Mouse (Mus musculus): ENCODE measurements around the gene Xpo6.
A peak's percentile ranks its signal among the peaks of the same experiment; 100 is the strongest.

Gene Xpo6

GRCm38 (mm10) chr7:126194175-126194574 lies 6.1 kb downstream of the Xpo6 start:
- DNase-seq (ENCODE audit: low read depth) = no peak

- no peak for DNase-seq (ENCODE audit: low read depth)
Observed at GRCm38 (mm10) chr7:126191471-126191870, 8.8 kb downstream of the Xpo6 start.

- no peak for DNase-seq (ENCODE audit: low read depth)
Observed at GRCm38 (mm10) chr7:126189517-126189916, 10.8 kb downstream of the Xpo6 start.

- no peak for DNase-seq (ENCODE audit: low read depth)
Observed at GRCm38 (mm10) chr7:126185999-126186398, 14.3 kb downstream of the Xpo6 start.

- DNase-seq (ENCODE audit: low read depth) = no peak
Observed at GRCm38 (mm10) chr7:126183583-126183982, 16.7 kb downstream of the Xpo6 start.

- DNase-seq (ENCODE audit: low read depth) = no peak
Observed at GRCm38 (mm10) chr7:126181487-126181886, 18.8 kb downstream of the Xpo6 start.

GRCm38 (mm10) chr7:126180956-126181355 lies 19.3 kb downstream of the Xpo6 start:
- peak; percentile 6 for DNase-seq (ENCODE audit: low read depth)

- no peak for DNase-seq (ENCODE audit: low read depth)
Observed at GRCm38 (mm10) chr7:126178804-126179203, 21.5 kb downstream of the Xpo6 start.

GRCm38 (mm10) chr7:126175999-126176398 lies 24.3 kb downstream of the Xpo6 start:
- no peak for DNase-seq (ENCODE audit: low read depth)

- no peak for DNase-seq (ENCODE audit: low read depth)
Observed at GRCm38 (mm10) chr7:126175456-126175855, 24.8 kb downstream of the Xpo6 start.

- no peak for DNase-seq (ENCODE audit: low read depth)
Observed at GRCm38 (mm10) chr7:126174863-126175262, 25.4 kb downstream of the Xpo6 start.

- DNase-seq (ENCODE audit: low read depth) = no peak
Observed at GRCm38 (mm10) chr7:126172001-126172400, 28.3 kb downstream of the Xpo6 start.

- no peak for DNase-seq (ENCODE audit: low read depth)
Observed at GRCm38 (mm10) chr7:126168584-126168983, 31.7 kb downstream of the Xpo6 start.

GRCm38 (mm10) chr7:126167426-126167825 lies 32.9 kb downstream of the Xpo6 start:
- DNase-seq (ENCODE audit: low read depth) = no peak

GRCm38 (mm10) chr7:126166571-126166970 lies 33.7 kb downstream of the Xpo6 start:
- DNase-seq (ENCODE audit: low read depth) = no peak

GRCm38 (mm10) chr7:126158238-126158637 lies 42.1 kb downstream of the Xpo6 start:
- no peak for DNase-seq (ENCODE audit: low read depth)

- no peak for DNase-seq (ENCODE audit: low read depth)
Observed at GRCm38 (mm10) chr7:126155746-126156145, 44.6 kb downstream of the Xpo6 start.

GRCm38 (mm10) chr7:126154731-126155130 lies 45.6 kb downstream of the Xpo6 start:
- no peak for DNase-seq (ENCODE audit: low read depth)

GRCm38 (mm10) chr7:126152324-126152723 lies 48.0 kb downstream of the Xpo6 start:
- DNase-seq (ENCODE audit: low read depth) = no peak

GRCm38 (mm10) chr7:126146156-126146555 lies 54.1 kb downstream of the Xpo6 start:
- no peak for DNase-seq (ENCODE audit: low read depth)

- no peak for DNase-seq (ENCODE audit: low read depth)
Observed at GRCm38 (mm10) chr7:126144364-126144763, 55.9 kb downstream of the Xpo6 start.

- DNase-seq (ENCODE audit: low read depth) = no peak
Observed at GRCm38 (mm10) chr7:126137850-126138249, 62.5 kb downstream of the Xpo6 start.

- DNase-seq (ENCODE audit: low read depth) = no peak
Observed at GRCm38 (mm10) chr7:126135391-126135790, 64.9 kb downstream of the Xpo6 start.

GRCm38 (mm10) chr7:126134634-126135321 lies 65.5 kb downstream of the Xpo6 start:
- peak; percentile 6 for DNase-seq (ENCODE audit: low read depth)

Measured in NIH3T3 (cell line).